Mouse (Mus musculus) G1E (cell line): ENCODE measurements around the gene Tango6.

ENCODE experiments used
- CTCF ChIP-seq: IDR thresholded peaks from 2 replicates; pipeline ENCODE4 v1.5.1; 2012; ENCODE audit warnings: low read depth, low read length, inconsistent platforms, mixed read lengths
- GATA1 ChIP-seq: IDR thresholded peaks from 2 replicates; pipeline ENCODE4 v1.6.1; 2012; ENCODE audit warnings: borderline replicate concordance, low read length, inconsistent platforms, mixed read lengths
- GATA2 ChIP-seq: IDR thresholded peaks from 2 replicates; pipeline ENCODE4 v1.6.1; 2012; ENCODE audit warnings: low read depth, low read length, inconsistent platforms, borderline replicate concordance
- POLR2AphosphoS5 ChIP-seq: IDR thresholded peaks from 2 replicates; pipeline ENCODE4 v1.6.1; 2012; ENCODE audit warnings: low read depth, low read length, inconsistent platforms; ENCODE audit not compliant: insufficient replicate concordance

DNA sequence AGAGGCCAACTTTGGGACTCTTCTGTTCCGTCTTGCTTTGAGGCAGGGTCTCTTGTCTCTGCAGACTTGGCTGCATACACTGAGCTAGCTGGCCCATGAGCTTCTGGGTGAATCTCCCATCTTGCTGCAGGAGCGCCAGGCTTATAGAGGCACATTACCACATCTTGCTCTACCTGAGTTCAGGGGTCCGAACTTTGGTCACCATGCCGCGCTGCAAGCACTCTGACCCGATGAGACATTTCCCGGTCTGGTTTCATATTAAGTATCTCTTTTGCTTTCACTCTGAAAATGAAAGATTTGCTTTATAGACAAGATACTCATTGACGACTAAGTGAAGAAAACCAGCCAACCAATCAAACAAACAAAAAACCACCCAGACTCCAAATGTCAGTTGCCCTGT is 34.4 kb upstream of the Tango6 start:
- TF ChIP-seq CTCF (no peak), GATA2 (no peak), GATA1 (no peak), POLR2AphosphoS5 (no peak)
